Mouse (Mus musculus) kidney, postnatal 0 days (tissue): ENCODE measurements around the gene Itga9. TPM values are rescaled to one million over a fixed set of nuclear protein-coding genes. Genes with fewer than 3 reads are reported as not detected.

Source experiments
- ATAC-seq: fragments of 200-750 bp; cut with Nextera tagmentation; replicated peaks from 2 replicates; pipeline ENCODE4 v1.8.0; 2017; ENCODE audit warnings: low read depth, moderate number of reproducible peaks, moderate TSS enrichment, moderate library complexity; ENCODE audit not compliant: low FRiP score
- DNase-seq: peaks from one replicate; pipeline ENCODE4 v3.0.0-alpha.2; 2016; ENCODE audit warnings: low spot score
- H3K27ac ChIP-seq: fragments of 300-500 bp; sonication (generic); 2 replicates; pipeline ENCODE4 v1.5.1; 2014; ENCODE audit warnings: mild to moderate bottlenecking
- H3K27me3 ChIP-seq: fragments of 300-500 bp; sonication (generic); 2 replicates; pipeline ENCODE4 v1.6.1; 2014; ENCODE audit warnings: low read length, mixed read lengths; ENCODE audit not compliant: insufficient read depth
- H3K36me3 ChIP-seq: fragments of 300-500 bp; sonication (generic); 2 replicates; pipeline ENCODE4 v1.6.1; 2014; ENCODE audit warnings: low read length, mixed read lengths; ENCODE audit not compliant: insufficient read depth
- H3K4me1 ChIP-seq: fragments of 300-500 bp; sonication (generic); replicated peaks from 2 replicates; pipeline ENCODE4 v1.6.1; 2014; ENCODE audit warnings: antibody characterized with exemption, low read length, mixed read lengths; ENCODE audit not compliant: insufficient read depth
- H3K4me2 ChIP-seq: fragments of 300-500 bp; sonication (generic); 2 replicates; pipeline ENCODE4 v1.6.1; 2014; ENCODE audit warnings: mild to moderate bottlenecking, low read length, moderate library complexity, mixed read lengths
- H3K4me3 ChIP-seq: fragments of 300-500 bp; sonication (generic); replicated peaks from 2 replicates; pipeline ENCODE4 v1.5.1; 2014; ENCODE audit warnings: low read depth, low read length
- H3K9ac ChIP-seq: fragments of 300-500 bp; sonication (generic); 2 replicates; pipeline ENCODE4 v1.6.1; 2014; ENCODE audit warnings: low read depth, low read length
- H3K9me3 ChIP-seq: fragments of 300-500 bp; sonication (generic); replicated peaks from 2 replicates; pipeline ENCODE4 v1.6.1; 2016; ENCODE audit warnings: low read length, inconsistent platforms, mixed read lengths
- CTCF ChIP-seq: IDR thresholded peaks from 2 replicates; pipeline ENCODE4 v1.5.1; 2016; ENCODE audit warnings: antibody characterized with exemption, low read depth, mild to moderate bottlenecking, moderate library complexity
- WGBS: fragments of 180-500 bp; shearing (Covaris S2); extraction: QIAGEN DNeasy Blood & Tissue Kit; methylation state at CpG from one replicate; pipeline ENCODE4 v1.1.7; 2014; 5-methylcytosine and 5-hydroxymethylcytosine counted together
- polyA plus RNA-seq: library from polyadenylated mRNA; unstranded; fragments of >200 nt; fragmentation: Nextera tagmentation; extraction: Ambion mirVana; gene quantifications from 2 replicates; pipeline ENCODE4 v1.2.1, GENCODE M21; 2015

The Itga9 gene
- polyA plus RNA-seq, 1 experiment from 2014 or later: 23.2 TPM

DNA sequence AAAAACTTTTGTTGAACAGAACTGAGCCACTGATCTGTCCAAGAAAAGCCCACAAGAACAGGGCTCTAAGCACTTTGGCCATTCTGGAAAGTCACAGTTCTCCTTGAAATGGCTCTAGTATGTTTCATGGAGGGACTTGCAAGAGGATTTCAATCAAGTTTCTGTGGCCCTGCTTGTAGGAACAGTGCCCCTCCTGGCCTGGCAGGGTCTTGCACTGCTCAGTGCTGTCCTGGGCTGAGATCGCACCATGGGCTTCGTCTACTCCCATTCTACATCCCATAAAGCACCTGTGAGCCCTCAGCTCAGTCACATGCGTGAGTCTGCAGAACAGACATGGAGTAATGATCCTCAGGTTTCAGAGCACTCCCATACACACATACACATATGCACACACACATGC is 96.7 kb downstream of the Itga9 start:
- Histone ChIP-seq H3K4me2 (no peak overlapping the region), H3K27me3 (no peaks in the 10 kb centered on the region), H3K9me3 (no peaks in the 10 kb centered on the region), H3K4me3 (no peak overlapping the region), H3K4me1 (peaks cover 22% of the 10 kb centered on the region), H3K27ac (no peak overlapping the region), H3K9ac (no peak overlapping the region), H3K36me3 (0 out of 2 replicates have a peak, but pooled peaks cover 3% of the 10 kb centered on the region)
- WGBS: 94% methylated on average over 3 of the region's 3 CpGs
- DNase-seq: no peak
- TF ChIP-seq CTCF: peak; percentile 46; the same call in 1 of the 2 replicates
- ATAC-seq: no peak

DNA sequence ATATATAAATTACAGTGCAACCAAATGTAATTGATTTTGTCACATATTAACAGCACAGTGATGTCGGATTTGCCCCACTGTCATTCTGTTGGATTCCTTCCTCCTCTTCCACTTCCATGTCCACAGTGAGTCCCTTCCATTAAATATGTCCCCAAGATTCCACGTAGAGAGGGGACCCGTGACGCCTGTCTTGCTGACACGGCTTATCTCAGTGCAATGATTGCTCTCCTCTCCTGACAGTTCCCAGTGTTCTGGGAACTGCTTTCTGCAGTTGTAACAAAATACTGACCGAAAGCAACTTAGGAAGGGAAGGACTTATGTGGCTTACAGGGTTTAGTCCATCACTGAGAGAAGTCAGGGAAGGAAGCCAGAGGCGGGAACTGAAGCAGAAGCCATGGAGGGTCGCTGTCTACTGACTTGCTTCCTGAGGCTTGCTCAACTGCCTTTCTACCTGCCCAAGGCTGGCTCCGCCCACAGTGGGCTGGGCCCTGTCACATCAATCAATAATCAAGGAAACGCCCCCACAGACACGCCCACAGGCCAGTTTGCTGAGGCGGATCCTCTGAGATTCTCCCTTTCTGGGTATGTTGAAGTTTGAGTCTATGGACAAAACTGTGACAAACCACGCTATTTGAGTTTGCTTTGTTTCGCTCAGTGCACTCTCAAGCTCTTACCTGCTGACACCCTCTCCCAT is 99.0 kb downstream of the Itga9 start:
- peaks cover 22% of the 10 kb centered on the region for H3K4me1 ChIP-seq

GRCm38 (mm10) chr9:118706176-118706975 is 99.9 kb downstream of the Itga9 start:
- DNase-seq (peak; percentile 74), ATAC-seq (no peak)
- 0 out of 2 replicates have a peak, but pooled peaks cover 3% of the 10 kb centered on the region for H3K36me3 ChIP-seq
- WGBS: 44% methylated on average over 18 of the region's 18 CpGs
- H3K4me2 ChIP-seq: no peak overlapping the region
- no peaks in the 10 kb centered on the region for H3K9me3 ChIP-seq
- no peak for TF ChIP-seq CTCF
- H3K27ac ChIP-seq: no peak overlapping the region
- no peak overlapping the region for H3K9ac ChIP-seq
- H3K27me3 ChIP-seq: no peaks in the 10 kb centered on the region
- H3K4me1 ChIP-seq: peaks cover 17% of the 10 kb centered on the region
- H3K4me3 ChIP-seq: no peak overlapping the region

More for the DNA sequence above, 99.0 kb downstream of the Itga9 start:
- Histone ChIP-seq H3K36me3 (0 out of 2 replicates have a peak, but pooled peaks cover 3% of the 10 kb centered on the region), H3K4me2 (no peak overlapping the region), H3K4me3 (no peak overlapping the region), H3K27me3 (no peaks in the 10 kb centered on the region), H3K9ac (no peak overlapping the region), H3K27ac (no peak overlapping the region), H3K9me3 (no peaks in the 10 kb centered on the region)
- no peak for TF ChIP-seq CTCF
- DNase-seq: peak; percentile 50
- no peak; the same call in 1 of the 2 replicates for ATAC-seq
- WGBS: 50% methylated on average over 14 of the region's 14 CpGs

GRCm38 (mm10) chr9:118710625-118711024 is 104.1 kb downstream of the Itga9 start:
- 38% methylated on average over 9 of the region's 9 CpGs for WGBS
- Histone ChIP-seq H3K4me1 (peaks cover 5% of the 10 kb centered on the region), H3K36me3 (no peaks in the 10 kb centered on the region), H3K4me3 (no peak overlapping the region), H3K9me3 (no peaks in the 10 kb centered on the region), H3K4me2 (no peak overlapping the region), H3K27ac (no peak overlapping the region), H3K9ac (0 out of 2 replicates have a peak overlapping the region, but pooled peaks have one; percentile 2), H3K27me3 (no peaks in the 10 kb centered on the region)
- no peak for TF ChIP-seq CTCF
- ATAC-seq (no peak), DNase-seq (no peak)

- H3K4me3 ChIP-seq: no peak overlapping the region
- no peak for TF ChIP-seq CTCF
- H3K4me2 ChIP-seq: no peak overlapping the region
- H3K4me1 ChIP-seq: no peaks in the 10 kb centered on the region
- DNase-seq (no peak), ATAC-seq (no peak)
- no peaks in the 10 kb centered on the region for H3K36me3 ChIP-seq
- H3K27ac ChIP-seq: no peak overlapping the region
- no peaks in the 10 kb centered on the region for H3K9me3 ChIP-seq
- WGBS: 88% methylated on average over 11 of the region's 11 CpGs
- no peaks in the 10 kb centered on the region for H3K27me3 ChIP-seq
- H3K9ac ChIP-seq: no peak overlapping the region
These were observed 105.3 kb downstream of the Itga9 start for GRCm38 (mm10) chr9:118711749-118712148.

- no peaks in the 10 kb centered on the region for H3K27me3 ChIP-seq
- H3K9me3 ChIP-seq: no peaks in the 10 kb centered on the region
- H3K4me1 ChIP-seq: no peaks in the 10 kb centered on the region
- WGBS: 80% methylated on average over 8 of the region's 8 CpGs
- no peaks in the 10 kb centered on the region for H3K36me3 ChIP-seq
- H3K9ac ChIP-seq: no peak overlapping the region
- TF ChIP-seq CTCF: no peak
- ATAC-seq (no peak), DNase-seq (peak; percentile 49)
- no peak overlapping the region for H3K4me3 ChIP-seq
- no peak overlapping the region for H3K27ac ChIP-seq
- no peak overlapping the region for H3K4me2 ChIP-seq
These were observed 107.0 kb downstream of the Itga9 start for GRCm38 (mm10) chr9:118713515-118713914.
